Mouse (Mus musculus) heart, postnatal 14 days (tissue): ENCODE measurements around the gene Hhipl1. TPM values are rescaled to one million over a fixed set of nuclear protein-coding genes. Genes with fewer than 3 reads are reported as not detected.

Experiments
- DNase-seq, 2 experiments: peaks; one replicate each; pipeline ENCODE4 v3.0.0; 2021 to 2022
- intact Hi-C: fragments of 180-260 bp; cut with DNase I; formaldehyde crosslinking; loops from one replicate; pipeline ENCODE4 v1.15.1; 2025
- long read RNA-seq, 2 experiments: library from polyadenylated mRNA; stranded (forward); transcript quantifications; one replicate each; pipeline ENCODE4 v2.0.0; 2021
- total RNA-seq, 2 experiments: library from RNA; stranded (reverse); gene quantifications; 2 replicates each; pipeline ENCODE4 v1.2.3; 2021

The Hhipl1 gene
- 1 to 10 TPM; 1.7 TPM for total RNA-seq
- long read RNA-seq, experiment 1, full-length matches to known transcripts, result 1 of 2 reads
- long read RNA-seq, experiment 1, partial matches to known transcripts, result 0 of 2 reads
- long read RNA-seq, experiment 1, other reads (novel, unspliced or antisense), result 1 of 2 reads
- long read RNA-seq, experiment 2, partial matches to known transcripts, result 0 of 1 reads
- long read RNA-seq, experiment 2, other reads (novel, unspliced or antisense), result 1 of 1 reads

DNA sequence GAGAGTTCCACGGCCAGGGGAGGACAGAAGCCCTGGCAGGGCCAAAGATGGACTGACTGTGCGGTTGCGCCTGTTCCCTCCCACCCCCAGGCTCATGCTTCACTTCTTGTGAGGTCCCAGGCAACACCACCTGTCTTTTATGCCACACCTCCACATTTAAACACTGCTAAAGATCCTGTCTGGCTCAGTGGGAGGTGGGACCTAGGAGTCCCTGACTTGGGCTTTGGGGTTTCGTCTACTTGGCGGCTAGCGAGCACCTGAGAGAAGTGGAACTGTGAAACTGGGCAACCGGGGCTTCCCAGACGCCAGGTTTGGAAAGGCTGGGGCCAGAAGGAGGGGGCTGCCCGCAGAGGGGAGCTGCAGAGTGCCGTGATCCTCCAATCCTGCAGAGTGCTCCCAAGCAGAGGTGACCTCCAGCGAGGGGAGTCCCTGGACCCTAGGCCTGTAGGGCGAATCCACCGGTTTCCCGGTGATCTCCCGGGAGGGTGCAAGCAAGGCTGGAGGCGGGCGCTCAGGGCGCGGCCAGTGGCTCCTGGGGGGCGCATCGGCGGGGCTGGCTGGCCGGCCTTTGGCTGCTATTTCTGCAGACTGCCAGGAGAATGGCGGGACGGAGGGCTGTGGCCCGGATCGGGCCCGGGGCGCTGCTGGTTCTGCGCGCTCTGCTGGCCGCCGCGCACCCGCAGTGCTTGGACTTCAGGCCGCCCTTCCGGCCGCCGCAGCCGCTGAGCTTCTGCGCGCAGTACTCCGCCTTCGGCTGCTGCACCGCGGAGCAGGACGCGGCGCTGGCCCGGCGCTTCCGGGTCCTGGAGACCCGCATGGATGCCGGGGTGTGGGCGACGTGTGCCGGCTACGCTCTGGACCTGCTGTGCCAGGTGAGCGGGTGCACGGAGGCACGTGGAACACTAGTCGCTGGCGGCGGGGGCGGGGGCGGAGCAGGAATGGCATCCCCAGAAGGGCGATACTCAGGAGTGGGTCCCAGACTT is at the start of gene Hhipl1:
Hhipl1 (plus strand) TSS at position 459 of the 983 bp plus-strand sequence.
- intact Hi-C loops, result no loop called here
- DNase-seq, result peak; percentile 72

DNA sequence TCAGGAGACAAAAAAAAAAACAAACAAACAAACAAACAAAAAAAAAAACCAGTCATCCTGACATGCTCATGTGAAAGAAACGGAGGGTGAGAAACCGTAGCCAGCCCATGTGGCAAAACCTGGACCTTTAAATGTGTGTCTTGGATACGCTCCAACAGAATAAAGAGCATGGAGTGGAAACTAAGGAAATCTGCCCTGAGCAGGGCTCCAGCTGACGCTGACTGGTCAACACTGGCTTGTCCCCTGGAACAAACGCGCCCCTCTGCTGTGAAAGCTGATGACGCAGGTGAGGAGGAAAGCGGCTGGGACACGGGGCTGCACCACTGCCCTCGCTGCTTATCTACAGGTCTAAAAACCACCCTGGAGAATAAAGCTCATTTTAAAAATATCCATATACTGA is 49.3 kb upstream of the Hhipl1 start:
- intact Hi-C loops, result no loop called here
- DNase-seq, result no peak

DNA sequence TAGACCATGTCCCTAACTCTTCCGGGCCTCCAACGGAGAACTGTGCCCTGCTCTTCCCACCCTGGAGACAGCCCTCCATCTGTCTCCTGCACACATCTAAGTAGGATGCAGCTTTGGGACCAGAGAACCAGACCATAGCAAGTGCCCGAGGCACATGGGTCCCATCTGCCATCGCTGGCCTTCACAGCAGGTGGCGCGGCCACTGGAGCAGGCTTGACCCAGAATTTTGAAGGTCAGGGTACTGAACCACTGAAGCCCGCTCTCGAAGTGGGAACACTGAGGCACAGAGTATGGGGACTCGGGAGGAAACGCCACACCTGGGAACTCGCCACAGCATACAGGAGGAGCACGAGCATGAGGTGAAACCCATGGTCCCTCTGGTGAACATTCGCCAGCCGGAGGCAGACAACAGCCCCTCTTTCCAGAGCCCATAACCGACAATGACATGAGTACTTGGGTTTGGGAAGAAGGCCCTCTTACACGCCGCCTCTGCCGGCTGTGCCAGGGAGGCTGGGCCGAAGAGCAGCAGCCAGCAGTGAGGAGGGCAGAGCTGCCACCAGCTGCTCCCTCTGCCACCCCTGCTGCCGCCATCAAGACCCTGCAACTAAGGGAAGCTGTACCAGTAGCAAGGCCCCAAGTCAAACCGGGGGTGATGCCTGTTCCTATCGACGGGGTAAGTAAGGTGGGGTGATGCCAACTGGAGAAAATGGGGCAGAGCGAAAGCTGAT is 46.6 kb upstream of the Hhipl1 start:
- intact Hi-C loops, result no loop called here
- DNase-seq, result no peak

DNA sequence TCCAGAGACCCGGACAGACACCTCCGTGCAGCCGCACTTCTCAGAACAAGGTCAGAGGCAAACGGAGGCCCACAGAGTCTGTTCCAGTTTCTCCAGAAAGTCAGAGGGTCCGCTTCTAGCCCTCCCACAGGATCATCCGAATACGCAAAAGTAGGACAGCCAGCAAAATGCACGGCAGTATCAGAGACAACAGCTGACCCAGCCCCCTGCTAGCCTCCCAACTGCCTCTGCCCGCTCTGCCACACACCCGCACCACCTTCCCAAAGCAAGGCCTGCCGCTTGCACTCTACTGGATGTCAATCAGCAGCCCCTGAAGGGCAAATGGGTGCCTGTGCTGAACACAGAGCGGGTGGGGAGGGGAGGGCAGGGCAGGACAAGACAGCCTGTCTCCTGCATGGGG is 45.1 kb upstream of the Hhipl1 start:
- intact Hi-C loops, result no loop called here
- no peak for DNase-seq

DNA sequence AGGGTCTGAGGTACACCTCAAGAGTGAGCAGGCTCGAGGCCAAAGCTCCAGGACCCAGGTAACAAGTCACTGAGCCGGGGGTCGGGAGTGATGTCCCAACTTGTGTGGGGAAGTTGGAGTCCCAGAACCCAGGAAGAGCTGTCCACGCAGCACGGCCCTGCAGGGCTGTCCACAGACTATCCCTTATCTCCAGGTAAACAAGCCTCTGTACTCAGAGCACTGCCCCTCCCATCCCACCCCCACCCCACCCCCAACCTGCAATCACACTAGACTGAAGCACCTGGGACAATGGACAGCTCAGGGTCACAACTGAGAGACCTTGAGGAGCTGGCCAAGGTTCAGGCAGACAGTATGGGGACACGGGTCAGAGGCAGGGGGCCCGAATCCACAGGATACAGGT is 41.2 kb upstream of the Hhipl1 start:
- no peak for DNase-seq
- intact Hi-C loops, result no loop called here

DNA sequence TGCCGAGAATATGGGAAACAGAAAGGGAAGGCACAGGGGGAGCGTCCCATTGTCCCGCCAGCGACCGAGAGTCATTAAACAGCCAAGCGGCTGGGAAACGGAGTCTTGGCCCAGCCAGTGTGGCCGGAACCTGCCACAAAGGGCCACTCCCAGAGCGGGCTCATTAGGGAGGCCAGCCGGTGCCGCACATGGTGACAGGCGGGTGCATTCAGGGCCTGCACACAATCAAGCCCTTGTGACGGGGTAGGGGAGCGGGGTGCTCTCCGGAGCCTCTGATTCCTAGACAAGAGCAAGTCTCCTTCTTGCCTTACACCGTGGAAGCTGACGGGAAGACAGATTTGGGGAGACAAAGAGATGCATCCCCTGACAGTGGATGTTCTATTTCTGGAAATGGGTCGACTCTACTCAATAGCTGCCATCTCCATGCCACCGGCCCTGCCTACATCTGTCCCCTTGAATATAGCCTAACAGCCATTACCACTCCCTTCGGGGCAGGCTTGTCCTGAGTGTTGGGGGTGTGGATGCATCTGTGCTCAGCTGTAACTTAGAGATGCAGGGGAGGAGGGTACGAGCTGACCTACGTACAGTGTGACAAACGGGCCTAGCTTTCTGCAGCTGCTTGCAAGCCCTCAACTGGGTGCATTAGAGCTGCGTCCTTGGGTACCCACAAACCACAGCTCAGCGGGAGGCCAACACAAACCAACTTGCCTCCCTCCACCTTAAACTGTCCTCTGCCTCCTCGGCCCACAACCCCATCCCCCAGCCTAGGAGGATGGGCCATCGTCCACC is 40.0 kb upstream of the Hhipl1 start:
- intact Hi-C loops, result no loop called here
- DNase-seq, result peak; percentile 58 to 61

DNA sequence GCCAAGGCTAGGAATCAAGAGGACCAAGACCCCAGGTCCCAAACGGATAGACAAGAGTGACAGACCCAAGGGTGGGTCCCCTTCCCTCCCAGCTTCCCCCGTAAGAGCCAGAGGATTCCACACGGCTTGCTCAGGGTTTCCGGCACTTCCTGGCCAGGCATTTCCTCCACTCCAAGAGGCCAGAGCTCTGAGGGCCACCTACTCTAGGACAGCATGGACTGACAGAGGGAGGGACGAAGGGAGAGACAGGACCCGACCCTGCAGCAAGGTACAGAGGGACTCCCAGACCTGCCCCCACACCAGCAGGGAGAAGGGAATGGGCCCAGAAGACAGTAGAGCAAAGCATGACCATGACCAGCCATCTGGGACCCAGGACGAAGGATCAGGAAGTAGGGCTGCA is 38.4 kb upstream of the Hhipl1 start:
- peak in 1 of 2 experiments; percentile 43 for DNase-seq
- intact Hi-C loops, result loop anchor here (2.0 kb wide), 1 partner anchor 19 kb away; no protein-coding TSS in a partner anchor

DNA sequence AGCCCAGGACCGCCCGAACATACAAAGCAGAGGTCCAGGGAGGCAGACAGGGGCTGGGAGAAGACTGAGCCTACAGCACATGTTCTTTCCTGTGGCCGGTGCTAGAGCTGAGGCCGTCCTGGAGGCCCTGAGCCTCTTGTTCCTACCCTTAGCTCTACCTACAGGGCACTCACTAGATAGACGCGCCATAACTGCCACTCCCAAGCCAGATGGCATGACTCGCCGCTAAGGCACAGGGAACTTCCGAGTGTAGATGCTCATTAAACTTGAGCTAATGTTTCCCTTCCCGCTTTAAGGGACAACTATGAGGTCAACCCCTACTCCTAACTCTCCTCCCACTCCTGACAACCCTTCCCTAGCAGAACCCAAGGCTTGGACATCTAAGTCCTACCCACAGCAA is 37.1 kb upstream of the Hhipl1 start:
- intact Hi-C loops, result loop anchor here (2.0 kb wide), 1 partner anchor 20 kb away; no protein-coding TSS in a partner anchor

DNA sequence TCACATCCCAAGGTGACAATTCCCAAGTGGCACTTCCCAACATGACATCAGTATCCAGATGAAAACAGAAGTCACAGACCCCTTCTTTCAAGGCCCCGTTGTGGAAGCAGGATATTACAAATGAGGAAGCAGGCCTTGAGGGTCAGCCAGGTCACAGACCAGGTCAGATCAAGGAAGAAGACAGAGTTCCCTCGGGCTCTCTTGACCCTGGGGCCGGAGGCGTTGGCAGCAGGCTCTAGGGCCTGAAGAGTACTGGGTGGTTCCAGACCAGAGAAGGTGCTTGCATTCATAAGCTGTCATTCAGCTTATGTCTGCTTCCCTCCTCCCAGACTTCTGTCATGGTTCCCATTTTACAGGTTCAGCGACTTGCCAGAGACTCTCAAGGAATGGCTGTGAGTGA is 36.4 kb upstream of the Hhipl1 start:
- intact Hi-C loops, result loop anchor here (2.0 to 5.0 kb wide), 2 partner anchors 21 to 32 kb away; no protein-coding TSS in a partner anchor
- DNase-seq, result no peak

More for the DNA sequence above, 37.1 kb upstream of the Hhipl1 start:
- DNase-seq, result no peak

DNA sequence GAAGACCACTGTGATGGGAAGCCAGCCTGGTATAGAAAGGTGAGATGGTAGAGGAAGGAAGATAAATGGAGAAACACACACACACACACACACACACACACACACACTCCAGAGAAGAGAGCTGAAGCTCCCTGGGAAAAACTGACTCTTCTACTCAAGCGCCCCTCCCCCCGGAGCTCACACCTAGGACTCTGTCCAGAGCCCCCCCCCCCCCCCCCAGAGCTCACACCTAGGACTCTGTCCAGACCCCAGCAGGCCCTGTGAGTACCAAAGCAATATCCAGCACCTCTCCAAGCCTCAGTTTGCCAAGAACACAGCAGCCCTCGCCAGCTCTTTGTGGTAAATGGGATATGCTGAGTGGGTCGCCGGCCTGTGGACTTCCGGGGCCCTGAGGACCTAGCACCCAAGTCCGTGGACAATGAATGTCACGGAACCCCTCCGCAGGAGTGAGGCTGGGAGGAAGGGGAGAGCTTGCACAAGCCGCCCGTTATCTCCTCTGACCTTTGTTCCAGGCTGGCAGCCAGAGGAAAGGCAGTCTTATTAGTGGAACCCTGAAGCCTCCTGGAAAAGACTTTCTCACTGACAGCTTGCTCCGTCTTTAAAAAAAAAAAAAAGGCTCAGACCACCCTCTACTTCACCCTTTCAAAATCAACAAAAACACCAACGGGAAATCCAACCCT is 35.7 kb upstream of the Hhipl1 start:
- intact Hi-C loops, result loop anchor here (5.0 kb wide), 1 partner anchor 33 kb away; no protein-coding TSS in a partner anchor

DNA sequence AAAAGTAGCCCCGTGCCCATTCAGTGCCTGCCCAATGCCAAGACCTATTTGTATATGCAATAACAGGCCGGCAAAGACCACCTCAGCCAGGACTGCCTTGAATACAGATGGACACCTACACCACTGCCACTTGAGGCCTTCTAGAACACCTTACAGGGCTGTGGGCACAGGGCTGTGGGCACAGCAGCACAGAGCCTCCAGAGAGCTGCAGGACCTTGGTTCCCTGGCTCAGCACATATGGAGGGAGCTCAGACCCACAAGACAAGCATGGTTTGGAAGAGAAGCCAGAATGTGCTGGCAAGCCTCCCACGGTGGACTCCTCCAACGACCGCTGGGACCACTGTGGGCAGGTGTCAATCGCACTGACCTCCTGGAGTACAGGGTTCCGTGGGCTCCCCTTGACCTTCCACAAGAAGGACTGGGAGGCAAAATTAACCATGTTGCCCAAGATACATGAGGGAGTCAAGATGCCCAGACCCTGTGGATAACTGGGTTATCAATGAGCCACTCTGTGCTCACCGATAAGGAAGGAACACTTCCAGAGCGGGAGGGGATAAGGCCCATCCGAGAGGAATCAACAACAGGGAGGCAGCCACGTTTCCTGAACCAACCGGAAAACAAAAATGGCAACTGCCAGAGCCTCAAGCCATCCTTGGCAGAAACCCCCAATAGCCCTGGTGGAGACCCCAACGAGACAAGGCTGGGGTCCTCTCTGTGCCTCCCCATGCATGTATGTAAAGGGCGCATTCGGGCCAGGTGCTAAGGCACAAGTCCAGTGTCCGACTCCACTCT is 34.5 kb upstream of the Hhipl1 start:
- intact Hi-C loops, result loop anchor here (5.0 kb wide), 1 partner anchor 34 kb away; no protein-coding TSS in a partner anchor

More for the DNA sequence above, 35.7 kb upstream of the Hhipl1 start:
- peak; percentile 38 to 60 for DNase-seq

DNA sequence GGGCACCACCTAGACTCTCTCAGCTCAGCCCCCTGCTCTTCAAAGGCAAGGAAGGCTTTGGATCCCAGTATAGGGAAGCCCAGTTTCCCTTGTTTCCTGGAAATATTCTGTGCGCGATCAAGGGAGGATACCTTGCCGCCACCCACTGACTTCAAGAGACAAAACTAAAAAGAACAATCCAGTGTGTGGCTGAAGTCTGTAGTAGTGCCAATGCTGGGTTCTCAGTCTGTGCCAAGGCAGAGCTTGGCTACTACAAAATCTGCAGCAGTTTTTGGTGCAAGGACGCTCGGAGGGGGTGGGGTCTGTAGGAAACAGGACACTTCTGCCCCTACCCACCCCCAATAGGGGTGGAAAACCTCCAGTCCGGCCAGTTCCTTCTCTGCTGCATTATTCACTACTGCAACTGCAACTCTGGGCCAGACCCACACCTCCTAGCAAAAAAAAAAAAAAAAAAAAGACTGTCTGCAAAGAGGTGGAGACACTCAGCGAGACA is 33.9 kb upstream of the Hhipl1 start:
- intact Hi-C loops, result loop anchor here (5.0 kb wide), 1 partner anchor 35 kb away; no protein-coding TSS in a partner anchor
- DNase-seq, result no peak

More for the DNA sequence above, 34.5 kb upstream of the Hhipl1 start:
- DNase-seq, result no peak

DNA sequence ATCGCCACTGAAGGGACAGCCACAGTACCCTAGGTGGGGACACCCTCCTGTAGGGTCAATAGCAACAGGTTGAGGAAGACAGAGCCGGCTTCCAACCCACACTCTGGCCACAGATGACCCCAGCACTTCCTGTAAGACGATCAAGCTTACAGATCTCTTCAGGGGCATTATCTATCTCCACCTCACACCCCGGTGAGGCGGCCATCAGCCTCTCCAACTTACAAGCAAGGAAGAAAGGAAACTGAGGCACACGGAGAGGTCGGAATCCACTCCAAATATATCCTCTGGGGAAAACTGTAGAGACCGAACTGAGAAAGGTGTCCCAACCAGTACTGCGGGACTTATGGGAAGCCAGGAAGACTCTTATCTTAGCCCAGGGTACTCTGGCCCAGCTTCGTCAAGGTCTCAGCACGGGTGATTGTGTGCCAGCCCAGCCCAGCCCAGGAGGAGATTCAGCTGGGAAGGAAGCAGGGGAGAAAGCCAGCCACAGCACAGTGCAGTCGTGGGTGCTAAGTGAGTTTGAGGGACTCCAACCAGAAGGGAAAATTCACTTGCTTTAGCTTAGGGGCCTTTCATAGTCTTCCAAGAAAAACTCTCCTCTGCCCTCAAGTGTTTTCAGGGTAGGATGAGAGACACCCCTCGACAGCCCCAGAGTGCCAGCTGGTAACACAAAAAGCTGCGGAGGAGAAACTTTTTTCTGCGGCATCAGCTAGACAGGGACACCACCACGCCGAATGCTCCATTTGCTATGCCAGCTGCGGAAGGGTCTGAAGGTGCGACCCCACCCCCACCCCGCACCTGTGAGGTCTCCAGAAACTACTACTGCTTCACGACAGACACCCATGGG is 32.4 kb upstream of the Hhipl1 start:
- DNase-seq, result no peak
- intact Hi-C loops, result loop anchor here (5.0 kb wide), 1 partner anchor 36 kb away; no protein-coding TSS in a partner anchor

DNA sequence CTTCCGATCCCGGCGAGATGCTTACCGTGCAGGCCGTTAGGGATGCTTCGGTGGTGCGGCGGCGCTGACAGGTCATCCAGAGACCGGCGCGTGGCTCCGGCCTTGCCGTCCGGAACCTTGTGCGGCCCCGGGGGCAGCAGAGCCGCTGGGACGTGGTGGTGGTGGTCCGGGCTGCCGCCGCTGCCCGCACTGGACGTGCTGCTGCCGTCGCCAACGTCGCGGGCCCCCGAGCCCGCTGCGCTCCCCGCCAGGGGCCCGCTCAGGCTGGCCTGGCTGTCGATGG is 31.8 kb upstream of the Hhipl1 start:
- no peak for DNase-seq
- intact Hi-C loops, result loop anchor here (5.0 kb wide), 1 partner anchor 37 kb away; no protein-coding TSS in a partner anchor

DNA sequence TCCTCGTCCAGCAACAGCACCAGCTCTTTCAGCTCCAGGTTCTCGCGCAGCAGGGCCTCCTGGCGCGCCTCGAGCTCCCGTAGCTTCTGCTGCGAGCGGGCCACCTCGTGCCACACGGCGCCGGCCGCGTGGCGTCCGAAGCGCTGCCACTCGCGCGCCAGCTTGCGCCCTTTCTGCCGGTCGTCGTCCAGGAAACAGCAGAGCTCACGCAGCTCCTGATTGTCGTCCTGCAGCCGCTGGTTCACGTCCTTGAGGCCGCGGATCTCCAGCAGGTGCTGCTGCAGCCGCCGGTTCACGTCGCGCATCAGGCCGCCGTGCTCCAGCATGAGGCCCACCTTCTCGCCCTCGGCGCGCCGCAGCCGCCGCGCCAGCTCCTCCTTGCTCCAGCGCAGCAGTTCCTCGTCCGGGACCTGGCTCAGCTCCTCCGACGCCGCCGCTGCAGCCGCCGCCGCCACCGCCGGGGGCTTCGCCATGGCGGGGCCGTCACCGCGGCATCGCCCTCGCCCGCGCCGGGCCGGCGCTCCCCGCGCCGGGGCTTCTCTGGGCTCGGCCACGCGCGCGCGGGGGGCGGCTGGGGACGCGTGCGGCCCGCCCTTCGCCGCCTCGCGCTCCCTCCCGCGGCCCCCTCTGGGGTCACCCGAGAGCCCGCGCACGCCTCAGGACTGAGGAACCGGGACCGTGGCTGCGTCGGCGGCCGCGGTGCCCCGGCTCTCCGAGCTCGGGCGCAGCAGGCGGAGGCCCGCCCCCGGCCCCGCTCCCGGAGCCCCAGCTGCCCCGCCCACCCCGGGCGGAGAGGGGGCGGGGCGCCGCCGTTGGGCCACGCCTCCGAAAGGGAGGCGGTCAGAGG is 31.2 kb upstream of the Hhipl1 start, which contains the start of gene Ccdc85c:
Ccdc85c (minus strand) TSS at position 765 of the 847 bp plus-strand sequence.
- peak; percentile 34 to 53 for DNase-seq
- intact Hi-C loops, result loop anchor here (5.0 kb wide), 1 partner anchor 38 kb away; no protein-coding TSS in a partner anchor

DNA sequence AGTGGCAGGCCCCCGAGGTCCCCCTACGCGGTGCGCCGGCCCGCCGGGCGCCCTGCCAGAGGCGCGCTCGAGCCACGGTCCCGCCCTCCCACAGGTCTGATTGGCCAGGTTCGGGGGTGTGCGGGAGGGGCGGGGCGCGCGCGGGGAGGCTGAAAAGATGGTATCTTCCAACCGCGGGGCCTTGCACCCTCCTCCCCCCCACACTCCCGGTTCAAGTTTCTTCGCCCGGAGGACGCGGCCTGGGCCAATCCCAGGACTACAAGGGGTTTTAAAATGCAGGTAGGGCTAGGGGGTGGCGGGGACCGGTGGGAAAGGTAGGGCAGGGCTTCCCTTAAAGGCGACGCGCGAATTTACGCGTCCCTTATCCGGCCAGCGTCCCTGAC is 30.6 kb upstream of the Hhipl1 start:
- peak; percentile 99 for DNase-seq
- intact Hi-C loops, result no loop called here
